Mouse (Mus musculus) spleen, adult 2 months (tissue): ENCODE measurements around the gene Mfsd4b1. TPM values are rescaled to one million over a fixed set of nuclear protein-coding genes. Genes with fewer than 3 reads are reported as not detected.
"Not testable (repeated sequence)": the region's sequence is repeated elsewhere in the genome, so short reads cannot be mapped to it uniquely, and the experiment has no call there.

Experiments
- DNase-seq, 2 experiments: peaks; one replicate each; pipeline versions ENCODE4 v3.0.0 to v3.0.0-alpha.2; 2012 to 2021; ENCODE audit warnings: low spot score in 2 of 2, low read depth in 1 of 2
- H3K27ac ChIP-seq: fragments of 200-500 bp; 2 replicates; pipeline ENCODE4 v1.5.1; 2012; ENCODE audit warnings: low read length, inconsistent platforms; ENCODE audit not compliant: insufficient read depth
- H3K27me3 ChIP-seq: fragments of 200-500 bp; 2 replicates; pipeline ENCODE4 v1.6.1; 2012; ENCODE audit warnings: mild to moderate bottlenecking, moderate library complexity, low read length, inconsistent platforms; ENCODE audit not compliant: control insufficient read depth, insufficient read depth
- H3K36me3 ChIP-seq: fragments of 200-500 bp; 2 replicates; pipeline ENCODE4 v1.6.1; 2012; ENCODE audit warnings: mild to moderate bottlenecking, low read length, inconsistent platforms; ENCODE audit not compliant: control insufficient read depth, insufficient read depth
- H3K4me1 ChIP-seq: fragments of 200-500 bp; 2 replicates; pipeline ENCODE4 v1.6.1; 2011; ENCODE audit warnings: inconsistent platforms; ENCODE audit not compliant: control insufficient read depth, insufficient read depth, insufficient read length
- H3K4me3 ChIP-seq: fragments of 200-500 bp; 2 replicates; pipeline ENCODE4 v1.5.1; 2011; ENCODE audit warnings: mild to moderate bottlenecking, inconsistent platforms; ENCODE audit not compliant: insufficient read depth, insufficient read length; ENCODE audit errors: extremely low read depth
- CTCF ChIP-seq: fragments of 200-500 bp; IDR thresholded peaks from 2 replicates; pipeline ENCODE4 v1.5.1; 2011; ENCODE audit warnings: mild to moderate bottlenecking, inconsistent platforms; ENCODE audit not compliant: insufficient read depth, insufficient read length, insufficient replicate concordance; ENCODE audit errors: extremely low read depth
- POLR2A ChIP-seq: fragments of 200-500 bp; IDR thresholded peaks from 2 replicates; pipeline ENCODE4 v1.6.1; 2011; ENCODE audit warnings: low read depth, low read length, inconsistent platforms
- WGBS: fragments of 180-500 bp; shearing (Covaris S2); methylation state at CpG from one replicate; pipeline ENCODE4 v1.1.7; 2018; 5-methylcytosine and 5-hydroxymethylcytosine counted together
- polyA plus RNA-seq: library from polyadenylated mRNA; depleted of rRNA; stranded (reverse); fragments of >200 nt; gene quantifications from 2 replicates; pipeline ENCODE4 v1.2.3, GENCODE M21; 2012

The Mfsd4b1 gene
- polyA plus RNA-seq, 1 experiment, result 0.07 TPM

GRCm38 (mm10) chr10:40025560-40025959, 492 bp upstream of the Mfsd4b1 start:
- Histone ChIP-seq H3K4me3 (no peak overlapping the region), H3K36me3 (no peaks in the 10 kb centered on the region), H3K27ac (no peak overlapping the region), H3K4me1 (peaks cover 5% of the 10 kb centered on the region), H3K27me3 (peaks cover 5% of the 10 kb centered on the region)
- TF ChIP-seq CTCF (no peak), POLR2A (no peak)
- 74% methylated on average over 8 of the region's 8 CpGs for WGBS
- DNase-seq, result no peak

- Histone ChIP-seq H3K4me3 (no peak overlapping the region), H3K27ac (no peak overlapping the region), H3K4me1 (peaks cover 5% of the 10 kb centered on the region), H3K36me3 (no peaks in the 10 kb centered on the region), H3K27me3 (peaks cover 5% of the 10 kb centered on the region)
- DNase-seq, result no peak
- TF ChIP-seq POLR2A (no peak), CTCF (no peak)
- WGBS, result 54% methylated on average over 2 of the region's 2 CpGs
Observed at GRCm38 (mm10) chr10:40020401-40020800, 4.7 kb downstream of the Mfsd4b1 start.

- no peak for TF ChIP-seq CTCF
- TF ChIP-seq POLR2A, result no peak
- H3K4me1 ChIP-seq, result no peaks in the 10 kb centered on the region
- no peak for DNase-seq
- peaks cover 1% of the 10 kb centered on the region; the same call in 1 of the 2 replicates for H3K27me3 ChIP-seq
- H3K36me3 ChIP-seq, result no peaks in the 10 kb centered on the region
- 68% methylated on average over 3 of the region's 3 CpGs for WGBS
- no peak overlapping the region for H3K27ac ChIP-seq
- H3K4me3 ChIP-seq, result no peak overlapping the region
Observed at GRCm38 (mm10) chr10:40019492-40019891, 5.6 kb downstream of the Mfsd4b1 start.

- Histone ChIP-seq H3K27ac (no peak overlapping the region), H3K36me3 (no peaks in the 10 kb centered on the region), H3K4me3 (no peak overlapping the region), H3K4me1 (no peaks in the 10 kb centered on the region), H3K27me3 (no peaks in the 10 kb centered on the region)
- WGBS, result 91% methylated on average over 5 of the region's 5 CpGs
- no peak for TF ChIP-seq CTCF
- no peak for TF ChIP-seq POLR2A
- DNase-seq, result no peak
Observed at GRCm38 (mm10) chr10:40018261-40018860, 6.7 kb downstream of the Mfsd4b1 start.

GRCm38 (mm10) chr10:40009591-40009990, 15.5 kb downstream of the Mfsd4b1 start:
- TF ChIP-seq POLR2A, result no peak
- TF ChIP-seq CTCF, result no peak
- Histone ChIP-seq H3K27me3 (no peaks in the 10 kb centered on the region), H3K36me3 (no peaks in the 10 kb centered on the region), H3K27ac (no peak overlapping the region), H3K4me1 (no peaks in the 10 kb centered on the region), H3K4me3 (no peak overlapping the region)
- 86% methylated on average over 11 of the region's 11 CpGs for WGBS
- DNase-seq, result no peak

GRCm38 (mm10) chr10:40008847-40009246, 16.2 kb downstream of the Mfsd4b1 start:
- not testable (repeated sequence) for DNase-seq, H3K4me1 ChIP-seq, H3K4me3 ChIP-seq, H3K27ac ChIP-seq, H3K36me3 ChIP-seq, H3K27me3 ChIP-seq
- 89% methylated on average over 4 of the region's 4 CpGs for WGBS

- 85% methylated on average over 4 of the region's 4 CpGs for WGBS
Observed at GRCm38 (mm10) chr10:40007953-40008352, 17.1 kb downstream of the Mfsd4b1 start.

GRCm38 (mm10) chr10:40006963-40007362, 18.1 kb downstream of the Mfsd4b1 start:
- 78% methylated on average over 10 of the region's 10 CpGs for WGBS
- DNase-seq, result no peak
- Histone ChIP-seq H3K4me1 (no peaks in the 10 kb centered on the region), H3K36me3 (no peaks in the 10 kb centered on the region), H3K27ac (no peak overlapping the region), H3K4me3 (no peak overlapping the region), H3K27me3 (no peaks in the 10 kb centered on the region)
- TF ChIP-seq CTCF (no peak), POLR2A (no peak)

More at GRCm38 (mm10) chr10:40007953-40008352, 17.1 kb downstream of the Mfsd4b1 start:
- H3K4me3 ChIP-seq, result no peak overlapping the region
- no peak for TF ChIP-seq CTCF
- no peak for TF ChIP-seq POLR2A
- H3K27ac ChIP-seq, result no peak overlapping the region
- no peaks in the 10 kb centered on the region for H3K27me3 ChIP-seq
- no peaks in the 10 kb centered on the region for H3K36me3 ChIP-seq
- no peak for DNase-seq
- H3K4me1 ChIP-seq, result no peaks in the 10 kb centered on the region
